Mouse (Mus musculus): ENCODE measurements at regions not wholly inside any gene's neighbourhood (a gene's known extent, or its start where the extent isn't known, plus 50 kb on each side); places are given as distances from the start of the nearest gene placed in this dataset.
"Not testable (repeated sequence)": the region's sequence is repeated elsewhere in the genome, so short reads cannot be mapped to it uniquely, and the experiment has no call there.

GRCm38 (mm10) chr15:93024171-93024570 lies 250.8 kb downstream of the Gxylt1 start:
- no peak overlapping the region for H3K4me3 ChIP-seq (ENCODE audit: insufficient read depth, poor library complexity, severe bottlenecking)
- H3K36me3 ChIP-seq (ENCODE audit: control insufficient read depth, insufficient read depth): no peaks in the 10 kb centered on the region
- no peaks in the 10 kb centered on the region for H3K79me3 ChIP-seq (ENCODE audit: low read depth)
- H3K27me3 ChIP-seq (ENCODE audit: control insufficient read depth, insufficient read depth, insufficient read length): no peaks in the 10 kb centered on the region
- no peak overlapping the region for H3ac ChIP-seq (ENCODE audit: control insufficient read depth, insufficient read length, low read depth)
- H3K79me2 ChIP-seq (ENCODE audit: control insufficient read depth, insufficient read depth): no peaks in the 10 kb centered on the region
- no peak for TF ChIP-seq FOSL1 (IDR thresholded peaks at IDR 0.05; ENCODE audit: insufficient read depth, low read length, poor library complexity, severe bottlenecking)
- no peak for TF ChIP-seq MAX (IDR thresholded peaks at IDR 0.05)
- no peak for TF ChIP-seq USF1 (IDR thresholded peaks at IDR 0.05; ENCODE audit: low read depth)
- TF ChIP-seq MYOD1 (IDR thresholded peaks at IDR 0.05; ENCODE audit: control insufficient read depth, insufficient read length, low read depth): no peak
- no peak for TF ChIP-seq CTCF (IDR thresholded peaks at IDR 0.05; ENCODE audit: control insufficient read depth, insufficient read depth, insufficient read length)
- no peak for TF ChIP-seq CEBPB (IDR thresholded peaks at IDR 0.05; ENCODE audit: low read depth)
- no peak for TF ChIP-seq MYOG (IDR thresholded peaks at IDR 0.05; ENCODE audit: control insufficient read depth, extremely low read depth, insufficient read length)

- Histone ChIP-seq H3K27me3 (ENCODE audit: control insufficient read depth, insufficient read depth, insufficient read length) (no peaks in the 10 kb centered on the region), H3K36me3 (ENCODE audit: control insufficient read depth, insufficient read depth) (no peaks in the 10 kb centered on the region), H3K4me3 (ENCODE audit: insufficient read depth, poor library complexity, severe bottlenecking) (no peak overlapping the region), H3K79me2 (ENCODE audit: control insufficient read depth, insufficient read depth) (no peaks in the 10 kb centered on the region), H3ac (ENCODE audit: control insufficient read depth, insufficient read length, low read depth) (no peak overlapping the region), H3K79me3 (ENCODE audit: low read depth) (no peaks in the 10 kb centered on the region)
- TF ChIP-seq CEBPB (IDR thresholded peaks at IDR 0.05; ENCODE audit: low read depth): no peak
- no peak for TF ChIP-seq USF1 (IDR thresholded peaks at IDR 0.05; ENCODE audit: low read depth)
- TF ChIP-seq FOSL1 (IDR thresholded peaks at IDR 0.05; ENCODE audit: insufficient read depth, low read length, poor library complexity, severe bottlenecking): no peak
- no peak for TF ChIP-seq MYOD1 (IDR thresholded peaks at IDR 0.05; ENCODE audit: control insufficient read depth, insufficient read length, low read depth)
Observed at GRCm38 (mm10) chr15:93011166-93011565, 263.8 kb downstream of the Gxylt1 start.

GRCm38 (mm10) chr15:93010629-93011028 lies 264.4 kb downstream of the Gxylt1 start:
- no peaks in the 10 kb centered on the region for H3K79me2 ChIP-seq (ENCODE audit: control insufficient read depth, insufficient read depth)
- no peak overlapping the region for H3ac ChIP-seq (ENCODE audit: control insufficient read depth, insufficient read length, low read depth)
- H3K27me3 ChIP-seq (ENCODE audit: control insufficient read depth, insufficient read depth, insufficient read length): no peaks in the 10 kb centered on the region
- H3K4me3 ChIP-seq (ENCODE audit: insufficient read depth, poor library complexity, severe bottlenecking): no peak overlapping the region
- no peaks in the 10 kb centered on the region for H3K79me3 ChIP-seq (ENCODE audit: low read depth)
- TF ChIP-seq CTCF (IDR thresholded peaks at IDR 0.05; ENCODE audit: control insufficient read depth, insufficient read depth, insufficient read length) (no peak), CEBPB (IDR thresholded peaks at IDR 0.05; ENCODE audit: low read depth) (no peak)
- H3K36me3 ChIP-seq (ENCODE audit: control insufficient read depth, insufficient read depth): no peaks in the 10 kb centered on the region

GRCm38 (mm10) chr15:93005751-93006231 lies 269.2 kb downstream of the Gxylt1 start:
- Histone ChIP-seq H3K79me2 (ENCODE audit: control insufficient read depth, insufficient read depth) (no peaks in the 10 kb centered on the region), H3ac (ENCODE audit: control insufficient read depth, insufficient read length, low read depth) (no peak overlapping the region), H3K36me3 (ENCODE audit: control insufficient read depth, insufficient read depth) (no peaks in the 10 kb centered on the region), H3K4me3 (ENCODE audit: insufficient read depth, poor library complexity, severe bottlenecking) (no peak overlapping the region), H3K27me3 (ENCODE audit: control insufficient read depth, insufficient read depth, insufficient read length) (no peaks in the 10 kb centered on the region), H3K79me3 (ENCODE audit: low read depth) (no peaks in the 10 kb centered on the region)
- no peak for TF ChIP-seq MAX (IDR thresholded peaks at IDR 0.05)

GRCm38 (mm10) chr15:93005186-93005585 lies 269.8 kb downstream of the Gxylt1 start:
- not testable (repeated sequence) for H3K4me3 ChIP-seq (ENCODE audit: insufficient read depth, poor library complexity, severe bottlenecking); H3K79me2 ChIP-seq (ENCODE audit: control insufficient read depth, insufficient read depth); H3ac ChIP-seq (ENCODE audit: control insufficient read depth, insufficient read length, low read depth); H3K36me3 ChIP-seq (ENCODE audit: control insufficient read depth, insufficient read depth); H3K27me3 ChIP-seq (ENCODE audit: control insufficient read depth, insufficient read depth, insufficient read length); H3K79me3 ChIP-seq (ENCODE audit: low read depth)

GRCm38 (mm10) chr15:93004551-93004950 lies 270.4 kb downstream of the Gxylt1 start:
- TF ChIP-seq MAX (IDR thresholded peaks at IDR 0.05) (no peak), USF1 (IDR thresholded peaks at IDR 0.05; ENCODE audit: low read depth) (no peak), CEBPB (IDR thresholded peaks at IDR 0.05; ENCODE audit: low read depth) (no peak), FOSL1 (IDR thresholded peaks at IDR 0.05; ENCODE audit: insufficient read depth, low read length, poor library complexity, severe bottlenecking) (no peak), MYOG (IDR thresholded peaks at IDR 0.05; ENCODE audit: control insufficient read depth, extremely low read depth, insufficient read length) (no peak), CTCF (IDR thresholded peaks at IDR 0.05; ENCODE audit: control insufficient read depth, insufficient read depth, insufficient read length) (no peak), MYOD1 (IDR thresholded peaks at IDR 0.05; ENCODE audit: control insufficient read depth, insufficient read length, low read depth) (no peak)

GRCm38 (mm10) chr15:93003233-93003632 lies 271.7 kb downstream of the Gxylt1 start:
- Histone ChIP-seq H3K79me3 (ENCODE audit: low read depth) (no peaks in the 10 kb centered on the region), H3ac (ENCODE audit: control insufficient read depth, insufficient read length, low read depth) (no peak overlapping the region), H3K4me3 (ENCODE audit: insufficient read depth, poor library complexity, severe bottlenecking) (no peak overlapping the region), H3K79me2 (ENCODE audit: control insufficient read depth, insufficient read depth) (no peaks in the 10 kb centered on the region), H3K36me3 (ENCODE audit: control insufficient read depth, insufficient read depth) (no peaks in the 10 kb centered on the region), H3K27me3 (ENCODE audit: control insufficient read depth, insufficient read depth, insufficient read length) (no peaks in the 10 kb centered on the region)
- no peak for TF ChIP-seq USF1 (IDR thresholded peaks at IDR 0.05; ENCODE audit: low read depth)
- TF ChIP-seq FOSL1 (IDR thresholded peaks at IDR 0.05; ENCODE audit: insufficient read depth, low read length, poor library complexity, severe bottlenecking): no peak
- no peak for TF ChIP-seq MYOG (IDR thresholded peaks at IDR 0.05; ENCODE audit: control insufficient read depth, extremely low read depth, insufficient read length)
- TF ChIP-seq CTCF (IDR thresholded peaks at IDR 0.05; ENCODE audit: control insufficient read depth, insufficient read depth, insufficient read length): no peak

More at GRCm38 (mm10) chr15:93004551-93004950, 270.4 kb downstream of the Gxylt1 start:
- Histone ChIP-seq H3K27me3 (ENCODE audit: control insufficient read depth, insufficient read depth, insufficient read length) (no peaks in the 10 kb centered on the region), H3K4me3 (ENCODE audit: insufficient read depth, poor library complexity, severe bottlenecking) (no peak overlapping the region), H3K36me3 (ENCODE audit: control insufficient read depth, insufficient read depth) (no peaks in the 10 kb centered on the region), H3K79me3 (ENCODE audit: low read depth) (no peaks in the 10 kb centered on the region), H3K79me2 (ENCODE audit: control insufficient read depth, insufficient read depth) (no peaks in the 10 kb centered on the region), H3ac (ENCODE audit: control insufficient read depth, insufficient read length, low read depth) (no peak overlapping the region)
